Mouse (Mus musculus) kidney, adult 2 months (tissue): ENCODE data around the gene Sdf2l1.

Experiments used
- CTCF ChIP-seq: fragments of 200-500 bp; conservative IDR thresholded peaks from 2 replicates; pipeline ENCODE4 v1.5.1; 2011; ENCODE audit warnings: low read depth, mild to moderate bottlenecking, control low read depth, low read length, moderate library complexity, mixed read lengths; ENCODE audit not compliant: insufficient read depth, insufficient read length
- POLR2A ChIP-seq: fragments of 200-500 bp; IDR thresholded peaks from one replicate; pipeline ENCODE4 v1.6.1; 2011; ENCODE audit warnings: low read depth, low read length, control low read depth

GRCm38 (mm10) chr16:17124871-17125520 lies 7.2 kb downstream of the Sdf2l1 start, which contains the start of gene 2610318N02Rik:
- no peak for TF ChIP-seq CTCF
- TF ChIP-seq POLR2A = no peak
